In genomic region chr11:49745839-49746238, GRCm38 (mm10) we compare ENCODE assay signal across 26 mouse cellular contexts. TPM values are rescaled to one million over a fixed set of nuclear protein-coding genes. Genes with fewer than 3 reads are reported as not detected.
DNase-seq lines count a peak whose midpoint lies in the region; ATAC-seq and TF ChIP-seq lines count a peak whose summit lies in the region.
"Had no signal": no experiment of that assay in that cellular context is flagged by ENCODE, and none has a peak within 500 bp of the region (broad histone marks: within the 10 kb centered on the region; RNA-seq: fewer than 3 reads in every experiment).

No protein-coding gene starts in this region.

- H3K4me3 ChIP-seq in forebrain, embryonic 14.5 days (ENCODE audit: low read depth, low read length), result no peak overlapping the region
- no peak overlapping the region for H3K4me3 ChIP-seq in forebrain, embryonic 13.5 days
- no peak overlapping the region for H3K4me3 ChIP-seq in forebrain, postnatal 0 days (ENCODE audit: low read depth, low read length)
- H3K4me3 ChIP-seq in forebrain, embryonic 15.5 days, result no peak overlapping the region
- H3K4me3 ChIP-seq: embryonic facial prominence, embryonic 13.5 days; embryonic facial prominence, embryonic 15.5 days; erythroblast, embryonic 14.5 days; forebrain, embryonic 10.5 days had no signal

- H3K27me3 ChIP-seq in forebrain, embryonic 14.5 days (replicated peaks; ENCODE audit: control insufficient read depth, insufficient read depth, low read length), result no peaks in the 10 kb centered on the region
- H3K27me3 ChIP-seq in forebrain, embryonic 13.5 days, result no peaks in the 10 kb centered on the region
- no peaks in the 10 kb centered on the region; the same call in 1 of the 2 replicates for H3K27me3 ChIP-seq in forebrain, postnatal 0 days (ENCODE audit: insufficient read depth, low read length)
- H3K27me3 ChIP-seq in forebrain, embryonic 15.5 days, result no peaks in the 10 kb centered on the region
- H3K27me3 ChIP-seq: embryonic facial prominence, embryonic 13.5 days; embryonic facial prominence, embryonic 15.5 days had no signal

- no peaks in the 10 kb centered on the region for H3K36me3 ChIP-seq in forebrain, embryonic 14.5 days (ENCODE audit: control insufficient read depth, insufficient read depth, low read length)
- H3K36me3 ChIP-seq in forebrain, embryonic 13.5 days (ENCODE audit: poor library complexity, severe bottlenecking), result no peaks in the 10 kb centered on the region
- no peaks in the 10 kb centered on the region for H3K36me3 ChIP-seq in forebrain, postnatal 0 days (ENCODE audit: insufficient read depth)
- H3K36me3 ChIP-seq in forebrain, embryonic 15.5 days, result no peaks in the 10 kb centered on the region
- H3K36me3 ChIP-seq: embryonic facial prominence, embryonic 13.5 days; embryonic facial prominence, embryonic 15.5 days; forebrain, embryonic 10.5 days; G1E had no signal

- no peak for ATAC-seq in forebrain, embryonic 14.5 days
- ATAC-seq in forebrain, embryonic 13.5 days, result no peak
- ATAC-seq in forebrain, postnatal 0 days, result peak; percentile 60; the same call in 1 of the 2 replicates
- no peak for ATAC-seq in forebrain, embryonic 15.5 days (replicated peaks)
- ATAC-seq: activated CD4-positive, CD25-positive, alpha-beta regulatory T cell, adult 4 months; CD4-positive, CD25-positive, alpha-beta regulatory T cell, adult 4 months; Patski had no signal

- DNase-seq in forebrain, embryonic 14.5 days (ENCODE audit: low spot score), result peak; percentile 31
- peak; percentile 30 for DNase-seq in forebrain, postnatal 0 days
- peak; percentile 9 for DNase-seq in layer of hippocampus, adult 9-11 months
- no peak for DNase-seq in layer of hippocampus, postnatal 36 days
- DNase-seq in brain, adult 2 months (ENCODE audit: low read depth, low spot score), result peak; percentile 5
- no peak for DNase-seq in embryo, embryonic 10 days (ENCODE audit: low spot score)
- DNase-seq: adrenal gland, adult 8-10 months; adrenal gland, postnatal 14 days; adrenal gland, postnatal 36 days; B cell, adult 2 months; cerebellum, adult 11-12 months; cerebellum, adult 2 months; cerebellum, adult 9-10 months; cerebellum, postnatal 10 days; cerebellum, postnatal 25 days; embryo, embryonic 11 days had no signal

- H3K4me1 ChIP-seq in forebrain, embryonic 14.5 days (ENCODE audit: control insufficient read depth, insufficient read depth, low read length), result no peaks in the 10 kb centered on the region
- H3K4me1 ChIP-seq in forebrain, embryonic 13.5 days, result no peaks in the 10 kb centered on the region
- H3K4me1 ChIP-seq in forebrain, postnatal 0 days (ENCODE audit: insufficient read depth), result no peaks in the 10 kb centered on the region
- 0 out of 2 replicates have a peak, but pooled peaks cover 6% of the 10 kb centered on the region for H3K4me1 ChIP-seq in forebrain, embryonic 15.5 days
- H3K4me1 ChIP-seq: embryonic facial prominence, embryonic 13.5 days; embryonic facial prominence, embryonic 15.5 days had no signal

- no peak overlapping the region for H3K4me2 ChIP-seq in forebrain, embryonic 14.5 days (ENCODE audit: low read length)
- no peak overlapping the region for H3K4me2 ChIP-seq in forebrain, embryonic 13.5 days
- H3K4me2 ChIP-seq in forebrain, postnatal 0 days (ENCODE audit: low read depth), result no peak overlapping the region
- no peak overlapping the region for H3K4me2 ChIP-seq in forebrain, embryonic 15.5 days (replicated peaks)
- H3K4me2 ChIP-seq: embryonic facial prominence, embryonic 13.5 days; embryonic facial prominence, embryonic 15.5 days had no signal

- no peak for TF ChIP-seq CTCF in forebrain, postnatal 0 days (IDR thresholded peaks at IDR 0.05; ENCODE audit: low read depth)

- H3K9me3 ChIP-seq in forebrain, embryonic 14.5 days (replicated peaks; ENCODE audit: control insufficient read depth, low read length), result no peaks in the 10 kb centered on the region; the same call in 1 of the 2 replicates
- peaks cover 6% of the 10 kb centered on the region; the same call in 1 of the 2 replicates for H3K9me3 ChIP-seq in forebrain, embryonic 13.5 days (replicated peaks)
- H3K9me3 ChIP-seq in forebrain, postnatal 0 days (ENCODE audit: low read length), result peaks cover 9% of the 10 kb centered on the region
- peaks cover 7% of the 10 kb centered on the region for H3K9me3 ChIP-seq in forebrain, embryonic 15.5 days
- H3K9me3 ChIP-seq: embryonic facial prominence, embryonic 13.5 days; embryonic facial prominence, embryonic 15.5 days had no signal

- H3K27ac ChIP-seq in forebrain, embryonic 14.5 days (ENCODE audit: low read depth, low read length), result no peak overlapping the region
- no peak overlapping the region for H3K27ac ChIP-seq in forebrain, embryonic 13.5 days
- no peak overlapping the region for H3K27ac ChIP-seq in forebrain, postnatal 0 days (ENCODE audit: low read depth, low read length)
- H3K27ac ChIP-seq in forebrain, embryonic 15.5 days (replicated peaks), result no peak overlapping the region
- H3K27ac ChIP-seq: embryonic facial prominence, embryonic 13.5 days; embryonic facial prominence, embryonic 15.5 days; forebrain, embryonic 10.5 days had no signal

- WGBS in forebrain, embryonic 14.5 days, result 59% methylated on average over 3 of the region's 3 CpGs
- 70% methylated on average over 3 of the region's 3 CpGs for WGBS in forebrain, embryonic 13.5 days
- 26% methylated on average over 3 of the region's 3 CpGs for WGBS in forebrain, postnatal 0 days
- 42% methylated on average over 3 of the region's 3 CpGs for WGBS in forebrain, embryonic 15.5 days

- H3K9ac ChIP-seq in forebrain, embryonic 14.5 days (ENCODE audit: low read length), result no peak overlapping the region
- no peak overlapping the region for H3K9ac ChIP-seq in forebrain, embryonic 13.5 days
- no peak overlapping the region for H3K9ac ChIP-seq in forebrain, postnatal 0 days
- no peak overlapping the region for H3K9ac ChIP-seq in forebrain, embryonic 15.5 days (replicated peaks)
- H3K9ac ChIP-seq: embryonic facial prominence, embryonic 13.5 days; embryonic facial prominence, embryonic 15.5 days had no signal

RNA-seq across cellular contexts. Expression of gene Cnot6, which starts 33.3 kb away (rescaled TPM):
- polyA plus RNA-seq in forebrain, embryonic 14.5 days (2014; fragmentation: Nextera tagmentation; extraction: Ambion mirVana), result 56.3 and 58.8 TPM in 2 replicates
- 71.4 and 76.3 TPM in 2 replicates for polyA plus RNA-seq in forebrain, embryonic 13.5 days (2015; fragmentation: Nextera tagmentation; extraction: Ambion mirVana)
- total RNA-seq in forebrain, postnatal 0 days (2014; rRNA removed), result 45.4 and 63.9 TPM in 2 replicates
- polyA plus RNA-seq in forebrain, postnatal 0 days (2015; fragmentation: Nextera tagmentation; extraction: Ambion mirVana), result 19.4 and 31.9 TPM in 2 replicates
- 69.9 and 78.7 TPM in 2 replicates for polyA plus RNA-seq in forebrain, embryonic 15.5 days (2015; fragmentation: Nextera tagmentation; extraction: Ambion mirVana)
- total RNA-seq in layer of hippocampus, postnatal 36 days (2021), result 10 to 100 TPM; 49.4 to 55.8 TPM

RNA-seq across cellular contexts. Expression of gene Gfpt2, which starts 48.1 kb away (rescaled TPM):
- polyA plus RNA-seq in forebrain, embryonic 14.5 days (2014; fragmentation: Nextera tagmentation; extraction: Ambion mirVana), result 6.0 and 8.3 TPM in 2 replicates
- polyA plus RNA-seq in forebrain, embryonic 13.5 days (2015; fragmentation: Nextera tagmentation; extraction: Ambion mirVana), result 6.9 and 7.0 TPM in 2 replicates
- total RNA-seq in forebrain, postnatal 0 days (2014; rRNA removed), result 5.0 and 5.5 TPM in 2 replicates
- 6.5 and 7.4 TPM in 2 replicates for polyA plus RNA-seq in forebrain, postnatal 0 days (2015; fragmentation: Nextera tagmentation; extraction: Ambion mirVana)
- polyA plus RNA-seq in forebrain, embryonic 15.5 days (2015; fragmentation: Nextera tagmentation; extraction: Ambion mirVana), result 9.3 and 11.1 TPM in 2 replicates
- 1 to 10 TPM; 3.8 to 3.9 TPM for total RNA-seq in layer of hippocampus, postnatal 36 days (2021)
- polyA plus RNA-seq: erythroblast, embryonic 14.5 days; G1E had no signal

Comparison
In these comparisons a context has a peak if more than half of its experiments do, and no peak if none do; other contexts are left out.
1. DNase-seq: peak in forebrain, embryonic 14.5 days (single experiment), forebrain, postnatal 0 days (single experiment), layer of hippocampus, adult 9-11 months (single experiment) and brain, adult 2 months (single experiment); none in layer of hippocampus, postnatal 36 days (0 of 2) and embryo, embryonic 10 days (single experiment).